Mouse (Mus musculus) urinary bladder, postnatal 0 days (tissue): Measurements from ENCODE around the gene Nrsn2. TPM values are rescaled to one million over a fixed set of nuclear protein-coding genes. Genes with fewer than 3 reads are reported as not detected.

Source experiments
- polyA plus RNA-seq: library from polyadenylated mRNA; unstranded; fragments of >200 nt; fragmentation: Nextera tagmentation; extraction: Ambion mirVana; gene quantifications from 2 replicates; pipeline ENCODE4 v1.2.1, GENCODE M21; 2015

The Nrsn2 gene
- not detected in 2 replicates for polyA plus RNA-seq

GRCm38 (mm10) chr2:152376345-152376741 lies at the start of gene Nrsn2:
Nrsn2 (minus strand) TSS chr2:152376638.

GRCm38 (mm10) chr2:152415287-152415686 lies 38.8 kb upstream of the Nrsn2 start, which contains the start of gene 6820408C15Rik:
6820408C15Rik (plus strand) TSS chr2:152415587.

GRCm38 (mm10) chr2:152414591-152415165 lies 38.2 kb upstream of the Nrsn2 start, which contains the start of gene Zcchc3:
Zcchc3 (minus strand) TSS chr2:152415027.

GRCm38 (mm10) chr2:152397680-152398435 lies 21.4 kb upstream of the Nrsn2 start, which contains the start of gene Sox12:
Sox12 (minus strand) TSS chr2:152398063.

GRCm38 (mm10) chr2:152343329-152344213 lies 32.9 kb downstream of the Nrsn2 start, which contains the start of gene Trib3:
Trib3 (minus strand) TSS chr2:152344032.

GRCm38 (mm10) chr2:152332101-152332825 lies 44.2 kb downstream of the Nrsn2 start, which contains the start of gene Rbck1:
Rbck1 (minus strand) TSS chr2:152332653.

Other genes starting within 250 kb of the Nrsn2 start
- 2.4 and 3.2 TPM in 2 replicates for gene Tcf15, start 233.1 kb downstream of the Nrsn2 start, polyA plus RNA-seq
- gene Csnk2a1, start 149.8 kb downstream of the Nrsn2 start, polyA plus RNA-seq = 49.3 and 50.8 TPM in 2 replicates
- 27.5 and 29.0 TPM in 2 replicates for gene Tbc1d20, start 82.8 kb downstream of the Nrsn2 start, polyA plus RNA-seq
- 59.2 and 62.2 TPM in 2 replicates for gene Rbck1, start 44.0 kb downstream of the Nrsn2 start, polyA plus RNA-seq
- 2.9 and 3.7 TPM in 2 replicates for gene Trib3, start 32.6 kb downstream of the Nrsn2 start, polyA plus RNA-seq
- 3.0 and 3.6 TPM in 2 replicates for gene Sox12, start 21.4 kb upstream of the Nrsn2 start, polyA plus RNA-seq
- 13.4 and 15.3 TPM in 2 replicates for gene Zcchc3, start 38.4 kb upstream of the Nrsn2 start, polyA plus RNA-seq
- gene 6820408C15Rik, start 38.9 kb upstream of the Nrsn2 start, polyA plus RNA-seq = 0.60 and 1.4 TPM in 2 replicates
- gene Defb23, start 88.0 kb upstream of the Nrsn2 start, polyA plus RNA-seq = not detected in 2 replicates
- not detected in 2 replicates for gene Defb20, start 100.4 kb upstream of the Nrsn2 start, polyA plus RNA-seq
- gene Defb22, start 113.5 kb upstream of the Nrsn2 start, polyA plus RNA-seq = not detected in 2 replicates
- not detected in 2 replicates for gene Defb26, start 135.1 kb upstream of the Nrsn2 start, polyA plus RNA-seq
- not detected in 2 replicates for gene Defb28, start 141.6 kb upstream of the Nrsn2 start, polyA plus RNA-seq
- not detected in 2 replicates for gene Defb29, start 163.5 kb upstream of the Nrsn2 start, polyA plus RNA-seq
- gene Gm17416, start 192.7 kb upstream of the Nrsn2 start, polyA plus RNA-seq = not detected in 2 replicates
- gene Defb21, start 196.1 kb upstream of the Nrsn2 start, polyA plus RNA-seq = not detected in 2 replicates
- not detected in 2 replicates for gene Defb19, start 203.7 kb upstream of the Nrsn2 start, polyA plus RNA-seq
- not detected in 2 replicates for gene Defb45, start 222.8 kb upstream of the Nrsn2 start, polyA plus RNA-seq
- gene Defb36, start 227.7 kb upstream of the Nrsn2 start, polyA plus RNA-seq = not detected in 2 replicates
- gene Defb25, start 246.4 kb upstream of the Nrsn2 start, polyA plus RNA-seq = 0.74 and 1.2 TPM in 2 replicates